Mouse (Mus musculus) hindlimb bud, embryonic 11.5 days (tissue): ENCODE data around the gene Zfp580.
"Not testable (repeated sequence)": the region's sequence is repeated elsewhere in the genome, so short reads cannot be mapped to it uniquely, and the experiment has no call there.

Experiments used
- DNase-seq: peaks from one replicate; pipeline ENCODE4 v3.0.0-alpha.2; 2012; ENCODE audit warnings: low read depth, low spot score; ENCODE audit errors: extremely low spot score

The Zfp580 gene

DNA sequence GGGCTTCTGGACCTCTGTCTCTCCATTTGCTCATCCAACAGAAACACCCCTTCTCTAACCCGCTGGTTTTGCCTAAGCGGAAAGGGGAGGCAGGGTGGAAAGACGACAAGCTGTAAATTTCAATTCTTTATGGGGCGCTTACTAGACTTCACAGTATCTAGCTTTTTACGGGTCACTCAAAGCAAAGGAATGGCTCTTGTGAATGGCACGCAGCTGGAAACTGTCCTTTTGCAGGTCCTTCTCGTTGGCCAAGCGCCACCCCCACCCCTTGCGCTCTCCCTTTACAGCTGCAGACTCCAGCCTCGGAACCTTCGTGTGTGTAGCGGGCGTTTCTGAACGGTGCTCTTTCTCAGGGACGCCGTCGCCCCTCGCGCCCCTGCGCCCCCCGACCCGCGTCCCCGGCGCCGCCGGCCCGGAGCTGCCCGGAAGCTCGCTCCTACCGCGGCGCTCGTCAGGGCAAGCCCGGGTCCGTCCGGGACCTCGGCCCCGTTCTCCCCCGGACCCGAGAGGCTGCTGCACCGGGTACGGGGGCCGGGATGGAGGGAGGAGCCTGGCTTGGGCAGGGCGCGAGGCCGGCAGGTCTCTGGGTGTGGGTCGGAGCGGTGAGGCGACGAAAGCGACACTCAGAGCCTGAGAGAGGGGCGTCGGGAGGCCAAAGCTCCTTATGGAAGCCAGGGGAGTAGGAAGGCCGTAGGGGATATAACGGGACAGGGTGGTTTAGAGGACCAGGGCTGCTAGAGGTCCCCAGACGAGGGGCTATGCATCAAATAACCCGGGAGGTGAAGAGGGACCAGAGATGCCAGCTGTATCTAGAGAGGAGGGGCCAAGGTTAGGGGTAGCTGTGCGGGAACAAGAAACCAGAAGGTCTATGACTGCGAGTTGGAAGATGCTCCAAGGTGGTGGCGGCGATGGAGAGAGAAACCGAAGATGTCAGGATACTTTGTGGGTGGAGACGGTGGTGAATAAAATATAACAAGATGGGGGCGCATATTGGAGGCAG lies at the start of gene Zfp580:
Gene Zfp580 (plus strand): TSS at position 346 of the 1,000 bp plus-strand sequence.
- DNase-seq, result no peak

DNA sequence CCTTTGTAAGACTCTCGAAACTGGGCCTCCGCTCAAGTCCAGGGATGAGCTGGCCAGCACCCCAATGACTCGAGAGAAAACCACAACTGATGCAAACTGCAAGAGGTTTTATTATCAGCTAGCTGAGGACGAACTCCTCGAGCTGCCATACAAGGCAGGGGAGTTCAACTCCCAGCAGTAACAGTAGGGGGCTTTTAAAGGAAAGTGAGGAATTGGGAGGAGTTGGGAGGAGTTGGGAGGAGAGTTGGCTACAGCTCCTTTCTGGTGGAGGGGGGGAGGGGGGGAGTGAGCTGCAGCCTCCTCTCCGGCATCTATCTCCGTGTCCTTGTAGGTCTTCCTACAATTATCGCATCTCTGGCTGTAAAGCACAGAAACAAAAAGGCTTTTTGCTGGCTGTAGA lies 48.5 kb upstream of the Zfp580 start:
- not testable (repeated sequence) for DNase-seq

DNA sequence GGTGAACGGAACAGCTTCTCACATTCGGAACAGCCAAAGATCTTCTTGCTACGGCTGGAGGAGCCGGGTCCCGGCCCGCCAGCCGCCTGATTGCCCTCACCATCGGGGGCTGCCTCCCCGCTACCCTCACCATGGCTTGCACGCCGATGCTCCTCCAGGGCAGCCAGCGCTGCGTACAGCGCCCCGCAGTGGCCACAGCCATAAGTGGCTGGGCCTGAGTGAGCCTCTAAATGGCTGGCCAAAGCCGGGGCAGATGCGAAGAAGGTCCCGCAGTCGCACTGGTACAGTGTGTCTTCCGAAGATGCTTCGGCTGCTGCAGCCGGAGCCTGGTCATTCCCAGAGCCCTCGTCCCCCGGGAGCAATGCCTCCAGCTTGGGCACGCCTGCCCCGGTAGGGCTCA lies 43.1 kb upstream of the Zfp580 start:
- DNase-seq, result no peak

DNA sequence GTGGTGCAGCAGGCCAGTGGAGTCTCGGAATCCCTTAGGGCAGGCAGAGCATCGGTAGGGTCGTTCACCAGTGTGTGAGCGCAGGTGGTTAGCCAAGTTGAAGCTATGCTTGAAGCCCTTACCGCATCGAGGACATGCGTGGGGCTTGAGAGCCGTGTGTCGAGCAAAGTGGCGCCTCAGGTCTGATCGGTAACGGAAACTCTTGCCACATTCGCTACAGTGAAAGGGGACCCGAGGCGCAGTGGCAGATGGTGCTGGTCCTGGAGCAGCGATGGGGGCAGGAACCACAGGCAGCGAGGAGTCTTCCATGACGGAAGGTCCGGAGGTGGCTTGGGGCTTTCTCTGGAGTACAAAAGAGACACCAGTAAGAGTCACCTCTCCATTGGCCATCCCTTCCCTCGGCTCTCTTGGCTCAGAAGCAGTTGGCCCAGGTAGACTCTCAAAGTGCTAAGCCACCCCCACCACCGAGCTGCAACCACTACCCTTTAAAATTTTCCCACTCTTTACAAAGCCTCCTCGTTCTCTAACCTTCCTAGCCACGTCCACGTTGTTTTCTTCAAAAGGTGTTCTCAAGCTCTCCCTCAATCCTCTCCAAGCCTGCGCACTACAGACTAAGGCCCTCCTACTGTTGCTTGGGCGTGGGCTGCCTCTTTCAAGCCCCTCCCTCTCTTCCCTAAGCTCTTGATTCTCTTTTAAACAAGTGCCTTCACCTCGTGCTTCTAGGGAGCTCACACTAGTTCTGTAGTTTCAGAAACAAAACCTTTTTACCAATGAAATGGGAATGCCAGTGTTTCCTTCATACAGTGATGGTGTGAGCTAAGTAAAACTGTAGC lies 38.4 kb upstream of the Zfp580 start:
- no peak for DNase-seq

DNA sequence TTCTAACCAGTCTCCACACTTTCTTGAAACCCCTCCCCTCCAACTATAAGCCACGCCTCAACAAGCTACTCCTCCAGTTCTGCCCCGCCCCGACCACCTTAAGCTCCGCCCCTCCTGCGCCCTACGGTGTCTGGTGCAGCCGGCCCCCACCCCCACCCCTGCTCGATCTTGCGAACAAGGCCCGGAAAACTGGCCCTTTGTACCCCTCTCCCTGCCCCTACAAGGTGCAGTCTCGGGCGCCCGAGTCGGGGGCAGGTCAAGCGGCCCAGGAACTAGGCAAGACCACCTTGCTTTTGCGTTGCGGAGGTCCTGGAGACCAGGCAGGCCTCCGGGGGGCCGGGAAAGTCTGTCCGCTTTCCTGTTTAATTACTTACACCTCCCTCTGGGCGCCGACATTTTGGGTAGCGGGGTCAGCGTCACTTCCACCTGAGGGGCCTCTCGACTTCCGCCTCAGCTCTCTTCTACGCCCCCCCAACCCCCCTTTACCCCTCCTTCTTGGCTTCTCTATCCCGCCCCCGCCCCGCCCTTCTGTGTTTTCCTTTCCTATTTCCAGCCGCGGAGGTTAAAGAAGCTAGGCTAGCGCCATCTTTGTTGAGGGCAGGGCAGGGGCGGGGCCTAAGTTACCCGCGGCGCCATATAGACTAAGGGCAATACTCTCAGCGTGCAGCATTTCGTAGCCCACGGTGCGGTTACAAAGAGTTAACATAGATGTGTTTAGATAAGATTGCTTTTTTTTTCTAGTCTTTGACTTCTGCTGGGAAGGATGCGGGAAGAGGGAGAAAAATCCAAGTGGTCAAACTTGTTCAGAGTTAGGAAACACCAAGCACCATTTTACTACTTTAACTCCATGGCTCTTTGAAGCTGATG lies 36.9 kb upstream of the Zfp580 start, which contains the start of the genes Zfp524 and Fiz1:
Gene Zfp524 (plus strand): TSS at position 165 of the 867 bp plus-strand sequence.
Gene Fiz1 (minus strand): TSS at position 447 of the 867 bp plus-strand sequence.
- DNase-seq, result peak; percentile 95

DNA sequence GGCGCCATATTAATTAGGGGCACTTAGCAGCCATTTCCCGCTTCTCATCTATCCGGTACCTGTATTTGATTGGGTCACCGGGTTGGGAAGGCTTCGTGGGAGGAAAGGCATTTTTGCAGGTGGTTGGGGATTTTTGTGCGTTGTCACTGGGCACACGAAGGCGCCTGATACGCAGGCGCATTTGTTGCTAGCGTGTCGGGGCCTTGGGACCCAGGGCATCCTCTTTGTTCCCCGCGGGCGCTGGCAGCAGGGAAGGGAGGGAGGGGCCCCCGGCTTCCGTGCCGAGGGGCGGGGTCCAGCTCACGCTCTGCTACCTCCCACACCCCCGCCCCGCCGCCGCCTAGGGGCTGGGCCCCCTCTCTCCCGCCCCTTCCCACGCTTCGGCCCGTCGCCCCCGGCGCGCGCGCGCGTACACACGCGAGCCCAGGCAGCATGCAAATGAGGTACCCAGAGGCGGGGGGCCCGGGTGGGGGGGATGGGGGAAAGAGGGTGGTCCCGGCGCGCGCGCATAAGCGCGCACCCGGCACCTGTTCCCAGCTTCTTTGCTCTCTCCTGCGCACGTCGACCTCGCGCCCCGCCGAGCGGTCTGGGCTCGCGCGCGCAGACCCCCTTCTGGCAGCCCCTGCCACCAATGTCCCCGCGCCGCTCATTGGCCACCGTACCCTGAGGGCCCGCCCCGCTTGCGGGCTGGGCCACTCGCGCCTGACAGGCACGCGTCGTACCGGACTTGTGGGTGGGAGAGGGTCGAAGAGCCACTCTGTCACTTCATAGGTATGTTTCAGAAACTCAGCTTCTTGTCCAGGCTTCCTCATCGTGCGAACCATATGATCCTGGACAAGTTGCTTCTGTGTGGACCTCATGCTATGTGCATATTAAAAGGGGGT lies 36.0 kb upstream of the Zfp580 start, which contains the start of gene Gm44973:
Gene Gm44973 (plus strand): TSS at position 379 of the 884 bp plus-strand sequence.
- peak; percentile 73 for DNase-seq

DNA sequence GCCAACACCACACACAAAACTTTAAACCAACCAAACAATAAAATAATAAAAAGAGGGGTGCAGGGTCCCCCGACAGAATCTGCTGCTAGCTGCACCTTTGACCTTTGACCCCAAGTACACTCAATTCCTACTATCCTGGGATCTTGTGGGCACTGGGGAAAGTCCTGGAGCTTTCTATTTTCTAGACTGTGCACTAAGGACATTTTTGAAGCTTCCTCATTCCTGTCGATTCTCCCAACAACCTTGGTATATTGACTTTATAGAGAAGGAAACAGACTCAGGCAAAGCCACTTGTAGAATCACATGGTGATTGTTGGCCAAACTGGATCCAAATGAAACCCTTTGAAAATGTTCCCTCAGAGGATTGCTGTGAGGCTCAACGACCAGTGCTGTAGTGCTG lies 35.3 kb upstream of the Zfp580 start:
- DNase-seq, result no peak

DNA sequence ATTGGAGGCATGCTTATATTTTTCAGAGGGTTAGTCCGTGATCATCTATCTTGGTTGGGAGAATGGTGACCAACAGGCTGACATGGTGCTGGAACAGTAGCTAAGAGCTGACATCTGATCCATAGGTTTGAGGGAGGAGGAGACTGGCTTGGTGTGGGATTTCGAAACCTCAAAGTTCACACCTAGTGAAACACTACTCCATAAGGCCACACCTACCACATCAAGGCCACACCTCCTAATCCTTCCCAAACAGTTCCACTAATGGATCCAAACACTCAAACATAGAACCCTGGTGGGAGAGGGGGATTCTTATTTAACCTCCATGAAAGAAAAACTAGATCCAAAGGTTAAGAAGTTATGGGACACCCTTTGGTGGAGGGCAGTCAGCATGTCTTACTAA lies 34.4 kb upstream of the Zfp580 start:
- DNase-seq, result no peak

DNA sequence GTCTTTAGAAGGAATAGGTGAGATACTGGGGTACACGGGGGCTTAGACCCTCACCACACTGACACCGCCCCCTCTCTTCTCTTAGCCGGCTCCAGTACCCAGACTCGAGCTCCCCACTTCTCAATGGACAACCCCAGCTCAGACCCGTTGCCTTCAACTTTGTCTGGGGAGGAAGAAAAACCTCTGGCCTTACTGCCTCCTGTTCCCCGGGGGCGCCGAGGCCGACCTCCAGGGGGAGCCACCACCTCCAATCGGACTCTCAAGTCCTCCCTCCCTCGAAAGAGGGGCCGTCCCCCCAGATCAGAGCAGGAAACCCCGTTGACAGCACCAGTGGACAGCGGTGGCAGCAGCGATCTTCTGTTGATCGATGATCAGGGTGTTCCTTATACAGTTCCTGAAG lies 34.0 kb upstream of the Zfp580 start:
- DNase-seq, result no peak

DNA sequence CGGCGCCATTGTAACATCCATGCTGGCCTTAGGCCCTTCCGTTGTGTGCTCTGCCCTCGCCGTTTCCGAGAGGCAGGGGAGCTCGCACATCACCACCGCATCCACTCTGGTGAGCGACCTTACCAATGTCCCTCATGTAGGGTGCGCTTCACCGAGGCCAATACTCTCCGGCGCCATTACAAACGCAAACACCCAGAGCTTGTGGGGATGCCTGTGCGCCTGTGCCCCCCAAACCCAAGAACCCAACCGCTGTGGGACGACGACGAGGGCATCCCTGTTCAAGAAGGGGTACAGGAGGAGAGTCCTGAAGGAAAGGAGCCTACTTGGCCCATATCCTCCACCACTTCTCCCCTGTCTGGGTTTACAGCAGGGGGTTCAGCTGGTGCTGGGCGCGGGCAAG lies 33.4 kb upstream of the Zfp580 start:
- no peak for DNase-seq

DNA sequence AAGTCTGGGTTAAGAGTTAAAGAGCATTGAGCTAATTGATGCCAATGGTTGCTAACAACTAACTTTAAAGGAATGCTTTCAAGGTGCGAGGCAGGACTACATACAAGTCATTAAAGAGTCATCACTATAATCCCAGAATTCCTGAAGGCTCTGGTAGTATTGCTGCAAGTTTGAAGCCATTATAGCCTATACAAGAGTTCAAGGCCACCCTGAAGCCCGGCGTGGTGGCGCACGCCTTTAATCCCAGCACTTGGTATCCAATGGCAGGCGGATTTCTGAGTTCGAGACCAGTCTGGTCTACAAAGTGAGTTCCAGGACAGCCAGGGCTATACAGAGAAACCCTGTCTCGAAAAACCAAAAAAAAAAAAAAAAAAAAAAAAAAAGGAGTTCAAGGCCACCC lies 31.8 kb upstream of the Zfp580 start:
- not testable (repeated sequence) for DNase-seq

DNA sequence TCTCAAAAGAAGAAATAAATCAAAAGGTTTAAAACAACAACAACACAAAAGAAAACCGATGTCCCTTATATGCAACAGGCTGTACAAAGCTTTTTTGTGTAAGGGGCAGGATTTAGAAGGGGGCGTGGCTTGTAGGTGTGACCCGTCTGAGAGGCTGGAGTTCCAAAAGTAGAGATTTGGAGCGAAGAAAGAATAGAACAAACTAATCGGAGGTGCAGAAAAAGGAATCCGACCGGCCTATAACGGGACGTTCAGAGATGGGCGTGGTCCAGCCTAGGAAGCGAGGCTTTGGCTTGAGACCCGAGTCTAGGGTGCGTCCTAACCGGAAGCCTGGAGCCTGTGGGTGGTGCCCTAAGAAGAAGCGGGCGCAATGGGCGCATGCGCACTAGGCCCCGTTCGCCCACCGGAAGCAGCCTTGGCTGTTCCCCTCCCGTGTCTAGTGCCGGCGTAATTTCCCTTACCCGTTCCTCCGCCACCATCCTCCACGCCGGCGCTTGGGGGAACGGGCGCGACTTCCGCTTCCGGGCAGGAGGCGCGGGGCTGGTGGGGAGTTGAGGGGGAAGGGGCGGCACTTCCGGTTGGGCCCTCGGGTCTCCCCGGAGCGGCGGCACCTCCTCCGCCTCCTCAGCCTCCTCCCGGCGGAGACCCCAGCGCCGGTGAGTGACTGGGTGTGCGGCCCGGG lies 31.2 kb upstream of the Zfp580 start, which contains the start of the genes Zfp865 and Ccdc106:
Gene Zfp865 (plus strand): TSS at position 377 of the 682 bp plus-strand sequence.
Gene Ccdc106 (plus strand): TSS at position 554 of the 682 bp plus-strand sequence.
- DNase-seq, result peak; percentile 94

DNA sequence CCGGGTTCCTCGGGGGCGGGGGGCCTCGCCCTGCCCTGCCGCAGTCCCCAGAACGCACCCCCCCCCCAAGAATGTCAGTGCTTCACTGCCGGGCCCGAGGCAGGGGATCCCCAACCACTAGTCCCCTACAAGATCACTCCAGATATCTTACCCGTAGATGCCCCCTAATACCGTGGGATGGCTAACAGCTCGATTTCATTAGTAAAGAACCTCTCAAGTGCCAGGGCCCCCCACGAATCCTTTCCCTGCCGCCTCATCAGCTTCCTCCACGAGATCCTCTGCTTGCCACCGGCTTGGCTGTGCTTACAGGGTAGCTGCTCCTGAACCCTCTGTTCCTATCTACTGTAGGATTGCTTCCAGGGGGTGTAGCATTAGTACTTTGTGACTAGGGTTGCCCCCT lies 30.7 kb upstream of the Zfp580 start:
- DNase-seq, result no peak

DNA sequence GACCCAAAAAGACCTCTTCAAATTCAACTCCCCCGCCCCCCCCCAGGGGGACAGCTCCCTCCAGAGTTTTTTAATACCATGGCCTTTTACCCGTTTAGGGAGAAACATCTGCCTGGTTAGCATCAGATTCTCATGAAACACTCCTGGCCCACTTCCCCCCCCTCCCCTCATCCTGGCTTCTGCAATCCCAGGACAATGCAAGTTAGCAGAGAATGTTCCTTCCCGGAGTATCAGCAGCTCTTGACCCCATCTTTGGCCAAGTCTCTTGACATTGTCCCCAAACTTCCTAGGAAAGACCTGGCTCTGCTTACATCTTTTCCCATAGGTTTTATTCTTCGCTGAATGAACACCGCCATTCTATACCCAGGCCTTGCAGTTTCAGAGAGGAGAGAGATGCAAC lies 30.1 kb upstream of the Zfp580 start:
- DNase-seq, result no peak

DNA sequence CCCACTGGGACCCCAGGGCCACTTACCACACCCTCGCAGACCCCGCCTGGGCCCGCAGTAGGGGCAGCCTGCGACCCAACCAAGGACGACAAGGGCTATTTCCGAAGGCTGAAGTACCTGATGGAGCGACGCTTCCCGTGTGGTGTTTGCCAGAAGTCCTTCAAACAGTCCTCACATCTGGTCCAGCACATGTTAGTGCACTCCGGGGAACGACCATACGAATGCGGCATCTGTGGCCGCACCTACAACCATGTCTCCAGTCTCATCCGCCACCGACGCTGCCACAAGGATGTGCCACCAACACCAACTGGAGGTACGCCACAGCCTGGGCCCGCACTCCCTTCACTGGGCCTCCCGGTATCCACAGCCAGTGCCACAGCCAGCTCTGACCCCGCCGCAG lies 21.8 kb upstream of the Zfp580 start:
- no peak for DNase-seq

DNA sequence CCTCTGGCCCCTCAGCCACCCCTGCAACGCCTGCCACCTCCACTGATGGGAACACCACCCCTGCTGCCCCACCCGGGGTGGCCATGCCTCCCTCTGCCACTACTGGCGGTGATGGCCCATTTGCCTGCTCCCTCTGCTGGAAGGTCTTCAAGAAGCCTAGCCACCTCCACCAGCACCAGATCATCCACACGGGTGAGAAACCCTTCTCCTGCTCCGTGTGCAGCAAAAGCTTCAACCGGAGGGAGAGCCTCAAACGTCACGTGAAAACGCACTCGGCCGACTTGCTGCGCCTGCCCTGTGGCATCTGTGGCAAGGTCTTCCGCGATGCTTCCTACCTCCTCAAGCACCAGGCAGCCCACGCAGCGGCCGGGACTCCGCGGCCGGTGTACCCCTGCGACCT lies 21.4 kb upstream of the Zfp580 start:
- no peak for DNase-seq

DNA sequence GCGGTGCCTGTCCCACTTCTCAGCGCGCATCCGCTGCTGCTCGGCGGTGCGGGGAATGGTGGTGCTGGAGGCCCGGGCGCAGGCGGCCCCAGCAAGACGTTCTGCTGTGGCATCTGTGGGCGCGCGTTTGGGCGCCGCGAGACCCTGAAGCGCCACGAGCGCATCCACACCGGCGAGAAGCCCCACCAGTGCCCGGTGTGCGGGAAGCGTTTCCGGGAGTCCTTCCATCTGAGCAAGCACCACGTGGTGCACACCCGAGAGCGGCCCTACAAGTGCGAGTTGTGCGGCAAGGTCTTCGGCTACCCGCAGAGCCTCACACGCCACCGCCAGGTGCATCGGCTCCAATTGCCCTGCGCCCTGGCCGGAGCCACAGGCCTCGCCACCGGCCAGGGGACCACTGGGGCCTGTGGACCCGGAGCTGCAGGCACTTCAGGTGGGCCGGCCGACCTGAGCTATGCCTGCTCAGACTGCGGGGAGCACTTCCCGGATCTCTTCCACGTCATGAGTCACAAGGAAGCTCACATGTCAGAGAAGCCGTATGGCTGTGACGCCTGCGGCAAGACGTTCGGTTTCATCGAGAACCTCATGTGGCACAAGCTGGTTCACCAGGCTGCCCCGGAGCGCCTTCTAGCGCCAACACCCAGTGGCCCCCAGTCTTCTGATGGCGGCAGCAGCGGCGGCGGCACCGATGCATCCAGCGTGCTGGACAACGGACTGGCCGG lies 20.6 kb upstream of the Zfp580 start:
- DNase-seq, result no peak

DNA sequence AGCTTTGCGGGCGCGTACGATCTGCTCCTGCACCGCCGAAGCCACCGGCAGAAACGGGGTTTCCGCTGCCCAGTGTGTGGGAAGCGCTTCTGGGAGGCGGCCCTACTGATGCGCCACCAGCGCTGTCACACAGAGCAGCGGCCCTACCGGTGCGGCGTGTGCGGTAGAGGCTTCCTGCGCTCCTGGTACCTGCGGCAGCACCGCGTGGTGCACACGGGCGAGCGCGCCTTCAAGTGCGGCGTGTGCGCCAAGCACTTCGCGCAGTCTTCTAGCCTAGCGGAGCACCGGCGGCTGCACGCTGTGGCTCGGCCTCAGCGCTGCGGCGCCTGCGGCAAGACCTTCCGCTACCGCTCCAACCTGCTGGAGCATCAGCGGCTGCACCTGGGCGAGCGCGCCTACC lies 19.8 kb upstream of the Zfp580 start:
- DNase-seq, result no peak
